8 mouse cellular contexts compared by ENCODE assay signal in genomic region chr6:61180756-61181191, GRCm38 (mm10). TPM values are rescaled to one million over a fixed set of nuclear protein-coding genes. Genes with fewer than 3 reads are reported as not detected.
DNase-seq lines count a peak whose midpoint lies in the region; ATAC-seq and TF ChIP-seq lines count a peak whose summit lies in the region.

No protein-coding gene starts in this region.

- peak overlapping the region; percentile 83 for H3K9ac ChIP-seq in heart, embryonic 13.5 days
- H3K9ac ChIP-seq in liver, postnatal 0 days (replicated peaks), result no peak overlapping the region; the same call in 1 of the 2 replicates

- no peaks in the 10 kb centered on the region for H3K4me1 ChIP-seq in brown adipose tissue, adult 24 weeks (ENCODE audit: control insufficient read depth, insufficient read depth, insufficient read length, low read length)
- peaks cover 5% of the 10 kb centered on the region; the same call in 1 of the 2 replicates for H3K4me1 ChIP-seq in heart, embryonic 13.5 days
- peaks cover 5% of the 10 kb centered on the region for H3K4me1 ChIP-seq in liver, postnatal 0 days (ENCODE audit: insufficient read depth)

- H3K4me3 ChIP-seq in left cerebral cortex, adult 2 months, result peak overlapping the region; percentile 79
- peak overlapping the region; percentile 85 for H3K4me3 ChIP-seq in brown adipose tissue, adult 24 weeks (ENCODE audit: insufficient read depth, low read depth, low read length)
- peak overlapping the region; percentile 71 for H3K4me3 ChIP-seq in heart, embryonic 13.5 days
- H3K4me3 ChIP-seq in liver, postnatal 0 days (ENCODE audit: low read depth, low read length), result peak overlapping the region; percentile 57

- no peak for ATAC-seq in heart, embryonic 13.5 days (ENCODE audit: extremely low read depth, insufficient number of reproducible peaks, low FRiP score, low TSS enrichment)
- no peak for ATAC-seq in liver, postnatal 0 days
- ATAC-seq in inflammation-experienced regulatory T-cells, adult 6 months, result no peak

- peak; percentile 38 to 39 for DNase-seq in left cerebral cortex, adult 2 months (ENCODE audit: extremely low spot score in 1 of 2, low spot score in 2 of 2)
- DNase-seq in left cerebral cortex, postnatal 4 days, result no peak
- DNase-seq in kidney, postnatal 10 days, result peak; percentile 32
- DNase-seq in liver, postnatal 0 days, result no peak
- peak; percentile 57 for DNase-seq in retina, embryonic 14.5 days (ENCODE audit: low spot score)

- intact Hi-C loops in left cerebral cortex, adult 2 months (cut with DNase I), result loop anchor here (5.0 kb wide), 1 partner anchor 122 kb away; no protein-coding TSS in a partner anchor
- intact Hi-C loops in left cerebral cortex, postnatal 4 days (cut with DNase I), result loop anchor here (10.0 kb wide), 1 partner anchor 104 kb away; no protein-coding TSS in a partner anchor

- TF ChIP-seq EP300 in liver, postnatal 0 days (IDR thresholded peaks at IDR 0.05; ENCODE audit: low read depth), result no peak

- peaks cover 29% of the 10 kb centered on the region for H3K27me3 ChIP-seq in heart, embryonic 13.5 days (replicated peaks)
- H3K27me3 ChIP-seq in liver, postnatal 0 days (ENCODE audit: insufficient read depth, low read length), result peaks cover 25% of the 10 kb centered on the region

- peak overlapping the region; percentile 100 for H3K4me2 ChIP-seq in heart, embryonic 13.5 days
- peak overlapping the region; percentile 92 for H3K4me2 ChIP-seq in liver, postnatal 0 days (ENCODE audit: low read depth, low read length)

- under 1% methylated on average over 33 of the region's 42 CpGs for WGBS in heart, embryonic 13.5 days
- 0% methylated on average over 41 of the region's 42 CpGs for WGBS in liver, postnatal 0 days (ENCODE audit: insufficient replicate concordance)

- no peaks in the 10 kb centered on the region for H3K9me3 ChIP-seq in heart, embryonic 13.5 days
- no peaks in the 10 kb centered on the region for H3K9me3 ChIP-seq in liver, postnatal 0 days (ENCODE audit: low read length)

- no peak for TF ChIP-seq CTCF in left cerebral cortex, adult 2 months (IDR thresholded peaks at IDR 0.05)
- TF ChIP-seq CTCF in liver, postnatal 0 days (IDR thresholded peaks at IDR 0.05; ENCODE audit: low read depth), result no peak

- no peaks in the 10 kb centered on the region for H3K36me3 ChIP-seq in heart, embryonic 13.5 days
- no peaks in the 10 kb centered on the region for H3K36me3 ChIP-seq in liver, postnatal 0 days (replicated peaks; ENCODE audit: insufficient read depth, low read length)

- H3K27ac ChIP-seq in left cerebral cortex, adult 2 months, result peak overlapping the region; percentile 87
- H3K27ac ChIP-seq in brown adipose tissue, adult 24 weeks (replicated peaks; ENCODE audit: low read depth, low read length), result no peak overlapping the region
- no peak overlapping the region for H3K27ac ChIP-seq in heart, embryonic 13.5 days (replicated peaks)
- no peak overlapping the region for H3K27ac ChIP-seq in liver, postnatal 0 days (ENCODE audit: low read depth)

RNA-seq across cellular contexts. Expression of gene Ccser1, which starts 0.7 kb away (rescaled TPM):
- total RNA-seq in left cerebral cortex, adult 2 months (2021), result 10 to 100 TPM; 34.2 to 36.0 TPM
- total RNA-seq in left cerebral cortex, postnatal 4 days (2021), result 10 to 100 TPM; 47.0 to 49.7 TPM
- 1.1 and 2.3 TPM in 2 replicates for polyA plus RNA-seq in brown adipose tissue, adult 24 weeks (2012; ENCODE audit: insufficient read depth, insufficient read length, missing spikeins)
- polyA plus RNA-seq in heart, embryonic 13.5 days (2015; fragmentation: Nextera tagmentation; extraction: Ambion mirVana), result 1.2 and 3.2 TPM in 2 replicates
- polyA plus RNA-seq in liver, postnatal 0 days (2015; fragmentation: Nextera tagmentation; extraction: Ambion mirVana), result 0.18 TPM in 1 of 2 replicates, not detected in the other
- not detected for polyA plus RNA-seq in inflammation-experienced regulatory T-cells, adult 6 months (2017; shearing (Covaris generic))

Comparison
In these comparisons a context has a peak if more than half of its experiments do, and no peak if none do; other contexts are left out.
1. DNase-seq: peak in left cerebral cortex, adult 2 months (2 of 2), kidney, postnatal 10 days (single experiment) and retina, embryonic 14.5 days (single experiment); none in left cerebral cortex, postnatal 4 days (single experiment) and liver, postnatal 0 days (single experiment).
2. Peak in every context shown above with its lines, with median percentiles within 50 percentile points of each other: H3K4me3 ChIP-seq.